Mouse (Mus musculus): ENCODE measurements around the gene Dnaaf2. TPM values are rescaled to one million over a fixed set of nuclear protein-coding genes. Genes with fewer than 3 reads are reported as not detected.
A peak's percentile ranks its signal among the peaks of the same experiment; 100 is the strongest.
"Not testable (repeated sequence)": the region's sequence is repeated elsewhere in the genome, so short reads cannot be mapped to it uniquely, and the experiment has no call there.

Gene Dnaaf2
- total RNA-seq, 2 experiments from 2014 or later: 6.0 to 11.9 TPM

DNA sequence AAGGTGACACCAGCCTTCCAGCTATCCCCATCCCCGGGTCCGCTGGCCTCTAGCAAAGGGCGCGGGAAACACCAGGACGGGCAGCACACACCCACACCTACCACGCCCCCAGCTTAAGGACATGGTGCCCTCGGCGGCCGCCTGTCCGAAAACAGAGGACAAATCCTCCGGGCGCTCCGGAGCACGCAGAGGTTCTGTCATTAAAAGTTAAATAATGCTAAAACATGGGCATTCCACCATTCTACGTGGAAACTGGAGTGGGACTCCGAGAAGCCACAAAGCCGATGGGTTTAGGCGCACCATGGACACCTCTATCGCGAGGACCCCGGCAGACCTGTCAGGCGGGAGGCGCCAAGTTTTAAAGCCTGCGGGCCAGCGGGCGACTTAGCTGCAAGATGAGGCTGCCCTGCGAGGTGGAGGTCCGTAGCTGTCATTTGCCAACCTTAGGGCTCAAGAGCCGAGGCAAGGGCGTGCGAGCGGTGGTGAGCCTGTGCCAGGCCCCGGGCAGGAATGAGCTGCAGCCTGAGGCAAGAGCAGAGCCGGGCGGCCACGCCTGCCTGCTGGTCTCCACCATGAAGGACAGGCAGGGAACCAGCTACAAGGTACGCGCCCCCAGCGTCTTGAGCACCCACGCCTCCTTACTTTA is 29.6 kb downstream of the Dnaaf2 start, which contains the start of gene Lrr1:
Gene Lrr1 (plus strand): TSS at position 354 of the 646 bp plus-strand sequence.
- ATAC-seq (replicated peaks; ENCODE audit: low FRiP score, low TSS enrichment, poor library complexity, severe bottlenecking): peak; percentile 88

- ATAC-seq (replicated peaks; ENCODE audit: low FRiP score, low TSS enrichment, poor library complexity, severe bottlenecking): no peak; the same call in 1 of the 2 replicates
Observed at GRCm38 (mm10) chr12:69167656-69168460, 30.4 kb downstream of the Dnaaf2 start.

DNA sequence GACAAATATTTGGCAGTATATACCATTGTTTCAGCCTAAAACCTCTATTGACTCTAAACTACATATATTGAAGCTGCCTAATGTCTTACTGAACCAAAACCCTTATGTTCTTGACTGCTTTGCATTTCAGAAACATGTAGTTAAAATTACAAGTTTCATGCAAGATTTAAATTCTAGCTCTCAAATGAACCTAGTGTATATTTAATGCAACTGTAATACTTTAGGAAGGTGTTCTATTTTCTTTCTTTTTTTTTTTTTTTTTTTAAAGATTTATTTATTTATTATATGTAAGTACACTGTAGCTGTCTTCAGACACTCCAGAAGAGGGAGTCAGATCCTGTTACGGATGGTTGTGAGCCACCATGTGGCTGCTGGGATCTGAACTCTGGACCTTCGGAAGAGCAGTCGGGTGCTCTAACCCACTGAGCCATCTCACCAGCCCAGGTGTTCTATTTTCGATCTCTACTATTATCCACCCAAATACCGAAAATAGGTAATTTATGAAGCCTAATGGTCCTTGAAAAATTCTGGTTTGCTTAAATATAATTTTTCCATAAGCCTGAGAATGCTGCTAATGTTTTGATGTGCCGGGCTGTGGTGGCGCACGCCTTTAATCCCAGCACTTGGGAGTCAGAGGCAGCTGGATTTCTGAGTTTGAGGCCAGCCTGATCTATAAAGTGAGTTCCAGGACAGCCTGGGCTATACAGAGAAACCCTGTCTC is 31.2 kb downstream of the Dnaaf2 start:
- ATAC-seq (replicated peaks; ENCODE audit: low FRiP score, low TSS enrichment, poor library complexity, severe bottlenecking): not testable (repeated sequence)

DNA sequence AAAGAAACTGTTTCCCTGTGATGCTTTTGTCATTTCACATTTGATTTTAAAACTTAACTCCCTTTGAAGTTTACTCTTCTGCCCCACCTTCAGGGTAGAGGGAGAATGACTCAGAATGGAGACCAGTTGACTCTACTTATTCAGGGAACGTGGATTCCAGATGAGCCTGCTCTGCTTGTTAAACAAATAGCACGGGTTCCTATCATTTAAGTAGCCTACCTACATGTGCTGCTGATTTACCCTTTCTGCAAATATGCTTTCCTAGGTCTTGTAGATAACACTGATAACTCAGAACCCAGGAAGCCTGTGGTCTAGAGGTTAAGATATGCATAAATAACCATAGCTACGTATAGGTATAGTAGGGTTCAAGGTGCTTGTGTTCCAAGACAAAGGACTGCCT is 33.3 kb downstream of the Dnaaf2 start:
- ATAC-seq (replicated peaks; ENCODE audit: low FRiP score, low TSS enrichment, poor library complexity, severe bottlenecking): peak; percentile 29; the same call in 1 of the 2 replicates

- not testable (repeated sequence) for ATAC-seq (replicated peaks; ENCODE audit: low FRiP score, low TSS enrichment, poor library complexity, severe bottlenecking)
Observed at GRCm38 (mm10) chr12:69163586-69163985, 34.6 kb downstream of the Dnaaf2 start.

DNA sequence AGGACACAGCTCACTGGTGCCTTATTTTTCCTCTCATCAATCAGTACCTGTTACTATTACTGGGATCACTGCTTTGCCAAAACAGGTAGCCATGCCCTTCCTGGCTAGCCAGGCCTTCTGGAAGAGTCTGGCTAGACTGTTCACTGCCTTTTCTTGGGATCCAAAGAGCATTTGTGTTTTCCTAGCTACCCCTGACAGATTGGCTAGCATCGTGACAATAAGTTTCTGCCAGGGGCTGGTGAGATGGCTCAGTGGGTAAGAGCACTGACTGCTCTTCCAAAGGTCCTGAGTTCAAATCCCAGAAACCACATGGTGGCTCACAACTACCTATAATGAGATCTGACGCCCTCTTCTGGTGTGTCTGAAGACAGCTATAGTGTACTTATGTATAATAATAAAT is 37.6 kb downstream of the Dnaaf2 start:
- not testable (repeated sequence) for ATAC-seq (replicated peaks; ENCODE audit: low FRiP score, low TSS enrichment, poor library complexity, severe bottlenecking)

GRCm38 (mm10) chr12:69159578-69159940 is 38.7 kb downstream of the Dnaaf2 start:
- no peak for ATAC-seq (replicated peaks; ENCODE audit: low FRiP score, low TSS enrichment, poor library complexity, severe bottlenecking)

DNA sequence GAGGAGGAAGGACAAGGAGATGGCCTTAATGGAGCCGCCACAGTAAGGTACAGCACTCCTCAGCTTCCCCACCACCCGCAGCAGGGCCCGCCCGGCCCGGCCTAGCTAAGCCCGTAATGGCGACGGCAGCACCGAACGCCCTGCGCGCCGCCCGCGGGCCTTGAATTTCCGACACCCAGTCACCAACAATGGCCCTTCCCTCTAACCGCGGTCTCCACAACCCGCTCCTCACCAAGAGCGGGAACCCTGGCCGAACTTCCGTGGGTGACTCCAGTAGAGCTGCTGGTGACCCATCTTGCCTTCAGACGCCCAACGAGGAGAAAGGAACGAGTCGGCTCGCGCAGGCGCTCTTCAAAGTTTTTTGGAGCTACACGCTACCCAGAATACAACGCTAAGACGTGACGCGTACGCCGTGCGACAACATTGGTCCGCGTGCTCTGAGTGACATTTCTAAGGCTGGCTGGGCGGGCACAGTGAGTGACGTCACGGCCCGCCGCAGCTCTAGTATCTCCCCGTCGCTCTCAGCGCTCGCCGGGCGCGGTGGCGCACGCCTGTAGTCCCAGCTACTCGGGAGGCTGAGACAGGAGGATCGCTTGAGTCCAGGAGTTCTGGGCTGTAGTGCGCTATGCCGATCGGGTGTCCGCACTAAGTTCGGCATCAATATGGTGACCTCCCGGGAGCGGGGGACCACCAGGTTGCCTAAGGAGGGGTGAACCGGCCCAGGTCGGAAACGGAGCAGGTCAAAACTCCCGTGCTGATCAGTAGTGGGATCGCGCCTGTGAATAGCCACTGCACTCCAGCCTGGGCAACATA is 39.3 kb downstream of the Dnaaf2 start, which contains the start of gene Rps29:
Gene Rps29 (minus strand): TSS at position 422 of the 813 bp plus-strand sequence.
- ATAC-seq (replicated peaks; ENCODE audit: low FRiP score, low TSS enrichment, poor library complexity, severe bottlenecking): peak; percentile 93

GRCm38 (mm10) chr12:69158366-69158764 is 39.9 kb downstream of the Dnaaf2 start:
- no peak for ATAC-seq (replicated peaks; ENCODE audit: low FRiP score, low TSS enrichment, poor library complexity, severe bottlenecking)

DNA sequence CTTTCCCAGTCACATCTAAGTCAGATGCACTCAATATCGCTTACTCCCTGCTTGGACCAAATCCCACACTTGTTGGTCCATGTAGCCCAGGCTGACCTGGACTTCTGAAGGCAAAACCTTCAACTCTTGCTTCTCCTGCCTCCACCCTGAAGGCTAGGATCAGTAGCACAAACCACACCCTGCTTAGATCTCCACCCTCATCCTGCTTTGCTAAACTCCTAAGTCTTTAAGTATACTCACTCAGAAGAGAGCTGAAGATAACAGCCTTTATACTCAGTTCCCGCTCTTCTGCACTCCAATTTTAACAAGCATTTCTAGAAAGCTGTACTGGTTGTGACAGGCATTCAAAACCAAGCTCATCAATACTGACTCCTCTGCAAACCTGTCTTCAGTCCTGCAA is 41.1 kb downstream of the Dnaaf2 start:
- peak; percentile 32; the same call in 1 of the 2 replicates for ATAC-seq (replicated peaks; ENCODE audit: low FRiP score, low TSS enrichment, poor library complexity, severe bottlenecking)

GRCm38 (mm10) chr12:69156436-69156835 is 41.8 kb downstream of the Dnaaf2 start:
- ATAC-seq (replicated peaks; ENCODE audit: low FRiP score, low TSS enrichment, poor library complexity, severe bottlenecking): no peak

- no peak for ATAC-seq (replicated peaks; ENCODE audit: low FRiP score, low TSS enrichment, poor library complexity, severe bottlenecking)
Observed at GRCm38 (mm10) chr12:69155923-69156322, 42.3 kb downstream of the Dnaaf2 start.

DNA sequence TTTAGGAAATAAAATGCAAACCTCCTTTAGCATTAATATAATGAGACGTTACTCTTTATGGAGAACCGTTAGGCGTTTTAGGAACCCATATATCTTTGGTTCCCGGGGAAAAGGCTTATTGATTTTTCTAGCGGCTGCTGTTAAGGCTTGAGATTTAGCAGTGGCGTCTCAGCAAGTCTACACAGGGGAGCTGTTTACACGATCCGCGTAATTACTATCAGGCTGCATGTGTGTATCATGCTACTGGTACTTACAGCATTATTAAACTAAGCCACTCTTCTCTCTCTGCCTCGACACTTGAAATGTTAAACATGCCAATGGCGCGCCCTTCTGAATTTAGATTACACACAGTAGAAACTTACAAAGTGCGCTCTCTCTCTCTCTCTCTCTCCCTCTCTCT is 48.2 kb downstream of the Dnaaf2 start:
- no peak for ATAC-seq (replicated peaks; ENCODE audit: low FRiP score, low TSS enrichment, poor library complexity, severe bottlenecking)

DNA sequence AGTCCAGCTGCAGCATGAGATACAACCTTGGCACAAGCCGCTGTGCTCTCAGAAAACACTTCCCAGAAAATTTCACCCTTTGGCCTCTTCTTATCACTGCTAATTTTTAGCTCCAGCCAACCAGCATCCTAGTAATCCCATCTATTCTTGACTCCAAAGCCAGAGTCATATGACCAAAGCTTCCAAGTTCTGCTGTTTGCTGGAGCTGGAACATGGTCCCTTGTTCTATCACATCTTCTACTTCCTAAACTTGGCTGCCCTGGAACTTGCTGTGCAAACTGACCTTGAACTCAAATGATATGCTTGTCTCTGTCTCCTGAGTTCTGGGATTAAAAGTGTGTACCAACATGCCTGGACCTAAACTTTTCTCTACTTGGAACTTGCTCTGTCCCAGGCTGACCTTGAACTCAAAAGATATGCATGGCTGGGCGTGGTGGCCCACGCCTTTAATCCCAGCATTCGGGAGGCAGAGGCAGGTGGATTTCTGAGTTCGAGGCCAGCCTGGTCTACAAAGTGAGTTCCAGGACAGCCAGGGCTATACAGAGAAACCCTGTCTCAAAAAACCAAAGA is 51.0 kb downstream of the Dnaaf2 start:
- no peak for ATAC-seq (replicated peaks; ENCODE audit: low FRiP score, low TSS enrichment, poor library complexity, severe bottlenecking)

GRCm38 (mm10) chr12:69143460-69143859 is 54.8 kb downstream of the Dnaaf2 start:
- ATAC-seq (replicated peaks; ENCODE audit: low FRiP score, low TSS enrichment, poor library complexity, severe bottlenecking): no peak

DNA sequence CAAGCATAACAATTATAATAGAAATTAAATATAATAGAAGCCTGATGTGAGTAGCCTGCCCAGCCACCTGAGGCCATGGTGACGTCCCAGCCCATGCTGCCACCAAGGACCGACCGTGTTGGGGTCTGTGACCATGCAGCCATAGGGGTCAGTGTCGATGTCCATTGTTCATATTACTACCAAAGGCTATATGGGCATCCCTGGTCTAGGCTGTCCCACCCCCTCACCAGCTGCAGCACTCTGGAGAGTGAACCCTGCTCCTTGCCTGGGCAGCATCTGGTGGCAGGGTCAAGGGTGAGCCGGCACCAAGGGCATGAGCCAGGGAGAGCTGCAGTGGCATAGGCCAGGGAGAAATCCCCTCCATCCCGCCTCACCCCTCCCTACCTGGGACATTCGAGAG is 58.4 kb downstream of the Dnaaf2 start:
- no peak for ATAC-seq (replicated peaks; ENCODE audit: low FRiP score, low TSS enrichment, poor library complexity, severe bottlenecking)

- no peak for ATAC-seq (replicated peaks; ENCODE audit: low FRiP score, low TSS enrichment, poor library complexity, severe bottlenecking)
Observed at GRCm38 (mm10) chr12:69139201-69139600, 59.0 kb downstream of the Dnaaf2 start.
